Mouse (Mus musculus) left cerebral cortex, adult 2 months (tissue): ENCODE measurements around the gene Bglap3. TPM values are rescaled to one million over a fixed set of nuclear protein-coding genes. Genes with fewer than 3 reads are reported as not detected.

ENCODE experiments used
- DNase-seq, 2 experiments: peaks; one replicate each; pipeline ENCODE4 v3.0.0; 2021 to 2022; ENCODE audit warnings: low spot score in 2 of 2, mixed read lengths in 1 of 2; ENCODE audit errors: extremely low spot score in 1 of 2
- H3K27ac ChIP-seq: fragments of 200-600 bp; 2 replicates; pipeline ENCODE4 v1.8.1; 2022
- H3K4me3 ChIP-seq: fragments of 200-600 bp; 2 replicates; pipeline ENCODE4 v1.8.1; 2022
- CTCF ChIP-seq: fragments of 200-600 bp; IDR thresholded peaks from 2 replicates; pipeline ENCODE4 v1.8.1; 2022; ENCODE audit warnings: antibody characterized with exemption, mild to moderate bottlenecking, moderate library complexity
- intact Hi-C: fragments of 180-260 bp; cut with DNase I; formaldehyde crosslinking; loops from one replicate; pipeline ENCODE4 v1.15.1; 2025
- total RNA-seq, 2 experiments: library from RNA; stranded (reverse); gene quantifications; 2 replicates each; pipeline ENCODE4 v1.2.3; 2021

Gene Bglap3
- total RNA-seq, 2 experiments from 2014 or later, result 0.49 to 0.57 TPM

GRCm38 (mm10) chr3:88337367-88338020 lies 35.0 kb downstream of the Bglap3 start:
- TF ChIP-seq CTCF, result no peak
- Histone ChIP-seq H3K4me3 (peak overlapping the region; percentile 93), H3K27ac (peak overlapping the region; percentile 100)
- intact Hi-C loops, result loop anchor here (5.0 kb wide), 2 partner anchors 130 to 145 kb away; no protein-coding TSS in a partner anchor
- DNase-seq, result peak in 1 of 2 experiments; percentile 40

- Histone ChIP-seq H3K4me3 (peak within 1 kb of the TSS; percentile 93), H3K27ac (peak within 1 kb of the TSS; percentile 100)
- TF ChIP-seq CTCF, result no peak
- intact Hi-C loops, result loop anchor here (5.0 kb wide), 2 partner anchors 131 to 144 kb away; no protein-coding TSS in a partner anchor
- peak; percentile 94 for DNase-seq
Observed at GRCm38 (mm10) chr3:88336058-88337013, 36.2 kb downstream of the Bglap3 start, which contains the start of the genes Tmem79 and Smg5. Gene Tmem79 (minus strand): TSS chr3:88336148. Gene Smg5 (plus strand): TSS chr3:88336260.

- Histone ChIP-seq H3K27ac (peak overlapping the region; percentile 100), H3K4me3 (peak overlapping the region; percentile 93)
- no peak for TF ChIP-seq CTCF
- no peak for DNase-seq
- intact Hi-C loops, result loop anchor here (5.0 kb wide), 2 partner anchors 132 to 143 kb away; no protein-coding TSS in a partner anchor
Observed at GRCm38 (mm10) chr3:88335436-88336053, 37.0 kb downstream of the Bglap3 start.

GRCm38 (mm10) chr3:88334902-88335435 lies 37.6 kb downstream of the Bglap3 start:
- intact Hi-C loops, result loop anchor here (5.0 kb wide), 2 partner anchors 132 to 143 kb away; no protein-coding TSS in a partner anchor
- Histone ChIP-seq H3K4me3 (peak overlapping the region; percentile 93), H3K27ac (no peak overlapping the region)
- no peak for DNase-seq
- no peak for TF ChIP-seq CTCF

- H3K27ac ChIP-seq, result no peak overlapping the region
- no peak for DNase-seq
- no peak for TF ChIP-seq CTCF
- intact Hi-C loops, result no loop called here
- no peak overlapping the region for H3K4me3 ChIP-seq
Observed at GRCm38 (mm10) chr3:88334029-88334658, 38.4 kb downstream of the Bglap3 start.

- no peak for DNase-seq
- H3K4me3 ChIP-seq, result no peak overlapping the region
- intact Hi-C loops, result no loop called here
- peak; percentile 71 for TF ChIP-seq CTCF
- no peak overlapping the region for H3K27ac ChIP-seq
Observed at GRCm38 (mm10) chr3:88331282-88331681, 41.3 kb downstream of the Bglap3 start.

GRCm38 (mm10) chr3:88328956-88329355 lies 43.6 kb downstream of the Bglap3 start:
- no peak for DNase-seq
- intact Hi-C loops, result no loop called here
- TF ChIP-seq CTCF, result no peak

GRCm38 (mm10) chr3:88324951-88325405 lies 47.6 kb downstream of the Bglap3 start, which contains the start of gene Glmp:
Gene Glmp (plus strand): TSS chr3:88325023.
- Histone ChIP-seq H3K27ac (peak within 1 kb of the TSS; percentile 72), H3K4me3 (peak within 1 kb of the TSS; percentile 84)
- intact Hi-C loops, result no loop called here
- DNase-seq, result peak; percentile 46 to 51
- no peak for TF ChIP-seq CTCF

More at GRCm38 (mm10) chr3:88328956-88329355, 43.6 kb downstream of the Bglap3 start:
- Histone ChIP-seq H3K4me3 (no peak overlapping the region), H3K27ac (no peak overlapping the region)

Other genes starting within 250 kb of the Bglap3 start
- 100 to 1,000 TPM; 223 to 225 TPM for gene Mef2d, start 230.4 kb downstream of the Bglap3 start, total RNA-seq
- not detected for gene Rhbg, start 118.0 kb downstream of the Bglap3 start, total RNA-seq
- gene Gm38392, start 85.5 kb downstream of the Bglap3 start, total RNA-seq, result under 1 TPM in 1 of 2 experiments, not detected in 1; 0.59 TPM
- gene Tsacc, start 75.7 kb downstream of the Bglap3 start, total RNA-seq, result 1 to 10 TPM; 3.7 to 3.8 TPM
- gene Cct3, start 75.6 kb downstream of the Bglap3 start, total RNA-seq, result 100 to 1,000 TPM; 168 to 170 TPM
- gene Glmp, start 47.7 kb downstream of the Bglap3 start, total RNA-seq, result 10 to 100 TPM; 77.5 to 91.1 TPM
- gene Tmem79, start 36.6 kb downstream of the Bglap3 start, total RNA-seq, result 1 to 10 TPM; 1.2 to 1.4 TPM
- gene Smg5, start 36.5 kb downstream of the Bglap3 start, total RNA-seq, result 10 to 100 TPM; 78.3 to 79.5 TPM
- gene Paqr6, start 8.2 kb downstream of the Bglap3 start, total RNA-seq, result 1 to 10 TPM; 8.7 to 8.8 TPM
- gene Bglap2, start 6.0 kb upstream of the Bglap3 start, total RNA-seq, result 1 to 10 TPM in 1 of 2 experiments, not detected in 1; 1.1 TPM
- 1 to 10 TPM; 1.4 to 1.6 TPM for gene Bglap, start 11.7 kb upstream of the Bglap3 start, total RNA-seq
- 1 to 10 TPM; 6.5 to 6.6 TPM for gene Pmf1, start 37.6 kb upstream of the Bglap3 start, total RNA-seq
- 10 to 100 TPM; 75.8 to 77.6 TPM for gene Slc25a44, start 52.4 kb upstream of the Bglap3 start, total RNA-seq
- 10 to 100 TPM; 68.7 to 71.2 TPM for gene Sema4a, start 88.4 kb upstream of the Bglap3 start, total RNA-seq
- 10 to 100 TPM; 59.3 to 61.7 TPM for gene Lmna, start 137.2 kb upstream of the Bglap3 start, total RNA-seq
- gene Mex3a, start 159.7 kb upstream of the Bglap3 start, total RNA-seq, result 1 to 10 TPM; 3.2 TPM
- gene Rab25, start 175.6 kb upstream of the Bglap3 start, total RNA-seq, result not detected
- 10 to 100 TPM; 98.3 to 99.1 TPM for gene Lamtor2, start 180.3 kb upstream of the Bglap3 start, total RNA-seq
- gene Ubqln4, start 181.0 kb upstream of the Bglap3 start, total RNA-seq, result 100 to 1,000 TPM; 137 to 148 TPM
- gene Ssr2, start 203.1 kb upstream of the Bglap3 start, total RNA-seq, result 10 to 100 TPM; 90.2 to 90.3 TPM
- 100 to 1,000 TPM; 239 to 266 TPM for gene Arhgef2, start 233.2 kb upstream of the Bglap3 start, total RNA-seq